Mouse (Mus musculus) lung, postnatal 0 days (tissue): ENCODE measurements around the gene Smtnl1.

Source experiments
- CTCF ChIP-seq: IDR thresholded peaks from 2 replicates; pipeline ENCODE4 v1.5.1; 2016; ENCODE audit warnings: antibody characterized with exemption, mild to moderate bottlenecking
- EP300 ChIP-seq: IDR thresholded peaks from 2 replicates; pipeline ENCODE4 v1.6.1; 2016; ENCODE audit warnings: antibody characterized with exemption, mild to moderate bottlenecking, control low read depth

DNA sequence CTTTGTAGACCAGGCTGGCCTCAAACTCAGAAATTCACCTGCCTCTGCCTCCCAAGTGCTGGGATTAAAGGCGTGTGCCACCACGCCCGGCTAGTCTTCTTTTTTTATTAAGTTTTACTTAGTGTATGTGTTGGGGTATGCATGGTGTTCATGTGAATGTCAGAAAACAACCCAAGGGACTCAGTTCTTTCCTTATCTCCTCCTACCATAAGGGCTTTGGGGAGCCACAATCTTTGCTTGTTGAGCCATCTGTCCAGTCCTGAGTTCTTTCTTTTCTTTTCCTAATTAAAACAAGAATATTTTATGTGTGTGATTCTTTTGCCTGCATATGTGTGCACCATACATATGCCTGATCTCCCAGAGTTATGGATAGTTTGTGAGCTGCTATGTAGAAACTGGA is 29.3 kb downstream of the Smtnl1 start:
- no peak for TF ChIP-seq CTCF
- TF ChIP-seq EP300: no peak
